Mouse (Mus musculus): ENCODE measurements at regions not wholly inside any gene's neighbourhood (a gene's known extent, or its start where the extent isn't known, plus 50 kb on each side); places are given as distances from the start of the nearest gene placed in this dataset.

GRCm38 (mm10) chr11:8236056-8236455, 428.3 kb downstream of the Tns3 start:
- TF ChIP-seq CTCF (IDR thresholded peaks at IDR 0.05; ENCODE audit: borderline replicate concordance, insufficient read depth, low read length), result no peak
- no peak for TF ChIP-seq POLR2A (IDR thresholded peaks at IDR 0.05; ENCODE audit: low read depth, low read length)

All from embryonic fibroblast, embryonic 13.5 days (primary cell).